Mouse (Mus musculus) liver, embryonic 14.5 days (tissue): Measurements from ENCODE around the gene Fut2. TPM values are rescaled to one million over a fixed set of nuclear protein-coding genes. Genes with fewer than 3 reads are reported as not detected.
A peak's percentile ranks its signal among the peaks of the same experiment; 100 is the strongest.

ENCODE experiments used
- ATAC-seq: fragments of 200-750 bp; cut with Nextera tagmentation; 2 replicates; pipeline ENCODE4 v1.8.0; 2017; ENCODE audit warnings: moderate number of reproducible peaks, mild to moderate bottlenecking, moderate library complexity; ENCODE audit not compliant: insufficient read depth
- DNase-seq, 3 experiments: peaks; one replicate each; pipeline ENCODE4 v3.0.0-alpha.2; 2012 to 2013; ENCODE audit warnings: low read depth in 3 of 3, low spot score in 3 of 3
- H3K27ac ChIP-seq: fragments of 300-500 bp; sonication (generic); 2 replicates; pipeline ENCODE4 v1.5.1; 2014; ENCODE audit warnings: moderate library complexity, mild to moderate bottlenecking, control low read depth, inconsistent platforms
- H3K27me3 ChIP-seq: fragments of 300-500 bp; sonication (generic); 2 replicates; pipeline ENCODE4 v1.6.1; 2014; ENCODE audit warnings: mild to moderate bottlenecking, low read length, moderate library complexity; ENCODE audit not compliant: control insufficient read depth, insufficient read depth
- H3K36me3 ChIP-seq: fragments of 300-500 bp; sonication (generic); replicated peaks from 2 replicates; pipeline ENCODE4 v1.6.1; 2014; ENCODE audit warnings: low read depth; ENCODE audit not compliant: control insufficient read depth, insufficient read depth
- H3K4me1 ChIP-seq, 2 experiments: fragments of 200-500 bp in 1 of 2; fragments of 300-500 bp in 1 of 2; sonication (generic) in 1 of 2; replicated peaks; 2 replicates each; pipeline ENCODE4 v1.6.1; 2012 to 2014; ENCODE audit warnings: antibody characterized with exemption in 1 of 2, inconsistent platforms in 1 of 2, low read length in 1 of 2; ENCODE audit not compliant: control insufficient read depth in 2 of 2, insufficient read depth in 2 of 2
- H3K4me2 ChIP-seq: fragments of 300-500 bp; sonication (generic); 2 replicates; pipeline ENCODE4 v1.6.1; 2014; ENCODE audit warnings: low read depth, mild to moderate bottlenecking, control low read depth, moderate library complexity
- H3K4me3 ChIP-seq, 2 experiments: fragments of 200-500 bp in 1 of 2; fragments of 300-500 bp in 1 of 2; sonication (generic) in 1 of 2; 2 replicates each; pipeline ENCODE4 v1.5.1; 2012 to 2014; ENCODE audit warnings: low read depth in 2 of 2, low read length in 2 of 2, mild to moderate bottlenecking in 2 of 2, control low read depth in 1 of 2, inconsistent platforms in 1 of 2, moderate library complexity in 1 of 2; ENCODE audit not compliant: insufficient read depth in 1 of 2
- H3K9ac ChIP-seq: fragments of 300-500 bp; sonication (generic); replicated peaks from 2 replicates; pipeline ENCODE4 v1.6.1; 2014; ENCODE audit warnings: mild to moderate bottlenecking, control low read depth, moderate library complexity
- H3K9me3 ChIP-seq: fragments of 300-500 bp; sonication (generic); 2 replicates; pipeline ENCODE4 v1.6.1; 2016; ENCODE audit warnings: low read length, mixed read lengths; ENCODE audit not compliant: control insufficient read depth
- CTCF ChIP-seq: IDR thresholded peaks from 2 replicates; pipeline ENCODE4 v1.5.1; 2016; ENCODE audit warnings: antibody characterized with exemption, low read depth, control low read depth
- EP300 ChIP-seq: IDR thresholded peaks from 2 replicates; pipeline ENCODE4 v1.6.1; 2016; ENCODE audit warnings: antibody characterized with exemption, low read depth
- WGBS: fragments of 180-500 bp; shearing (Covaris S2); extraction: QIAGEN DNeasy Blood & Tissue Kit; methylation state at CpG from one replicate; pipeline ENCODE4 v1.1.7; 2014; ENCODE audit not compliant: insufficient replicate concordance; 5-methylcytosine and 5-hydroxymethylcytosine counted together
- polyA plus RNA-seq, 2 experiments: library from polyadenylated mRNA; depleted of rRNA in 1 of 2; stranded (reverse) in 1 of 2; unstranded in 1 of 2; fragments of >200 nt; fragmentation: Nextera tagmentation in 1 of 2; extraction: Ambion mirVana in 1 of 2; gene quantifications; 2 replicates each; pipeline versions ENCODE4 v1.2.1 to v1.2.3; 2012 to 2014

Gene Fut2
- polyA plus RNA-seq, 2 experiments: not detected

GRCm38 (mm10) chr7:45626571-45627076, 39.6 kb downstream of the Fut2 start:
- H3K9me3 ChIP-seq: no peaks in the 10 kb centered on the region
- no peak overlapping the region for H3K27ac ChIP-seq
- no peak overlapping the region for H3K9ac ChIP-seq
- TF ChIP-seq EP300: no peak
- no peak for TF ChIP-seq CTCF
- ATAC-seq: no peak
- H3K4me2 ChIP-seq: no peak overlapping the region
- 58% methylated on average over 7 of the region's 7 CpGs for WGBS
- H3K27me3 ChIP-seq: peaks cover 20% of the 10 kb centered on the region
- DNase-seq: no peak
- no peaks in the 10 kb centered on the region for H3K4me1 ChIP-seq
- no peaks in the 10 kb centered on the region for H3K36me3 ChIP-seq
- H3K4me3 ChIP-seq: no peak overlapping the region

- Histone ChIP-seq H3K4me3 (no peak overlapping the region), H3K36me3 (no peaks in the 10 kb centered on the region), H3K9me3 (no peaks in the 10 kb centered on the region), H3K4me2 (no peak overlapping the region), H3K27ac (no peak overlapping the region), H3K9ac (no peak overlapping the region), H3K27me3 (peaks cover 20% of the 10 kb centered on the region), H3K4me1 (peaks cover 0 to 4% of the 10 kb centered on the region in 2 experiments; a peak in 1 of 4 replicates)
- no peak for DNase-seq
- 60% methylated on average over 8 of the region's 8 CpGs for WGBS
- TF ChIP-seq EP300 (no peak), CTCF (no peak)
- ATAC-seq: no peak
Observed at GRCm38 (mm10) chr7:45625481-45625880, 40.7 kb downstream of the Fut2 start.

DNA sequence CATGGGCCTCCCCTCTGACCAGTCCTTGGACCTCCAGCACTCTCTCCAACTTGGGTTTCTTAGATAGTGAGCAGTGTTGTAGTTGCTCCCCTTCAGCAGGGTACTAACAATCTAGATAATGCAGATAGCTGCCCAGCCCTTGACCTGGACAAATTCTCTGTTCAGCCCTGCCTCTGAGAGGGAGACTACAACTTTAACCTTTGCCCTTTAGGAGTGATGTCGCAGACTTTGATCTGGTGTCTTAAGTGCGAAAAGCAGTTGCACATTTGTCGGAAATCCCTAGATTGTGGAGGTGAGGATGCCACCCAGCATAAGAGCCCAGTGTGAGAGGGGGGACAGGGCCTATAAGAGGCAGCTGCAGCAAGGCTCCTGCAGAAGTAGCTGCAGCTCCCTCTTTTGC, 41.5 kb downstream of the Fut2 start:
- Histone ChIP-seq H3K36me3 (no peaks in the 10 kb centered on the region), H3K9me3 (no peaks in the 10 kb centered on the region), H3K9ac (no peak overlapping the region), H3K4me2 (no peak overlapping the region), H3K4me1 (peaks cover 0 to 4% of the 10 kb centered on the region in 2 experiments; a peak in 1 of 4 replicates), H3K27ac (no peak overlapping the region), H3K27me3 (peaks cover 20% of the 10 kb centered on the region), H3K4me3 (no peak overlapping the region)
- no peak for DNase-seq
- ATAC-seq: no peak
- WGBS: 71% methylated on average over 3 of the region's 3 CpGs
- TF ChIP-seq EP300 (no peak), CTCF (no peak)

- no peak overlapping the region for H3K4me2 ChIP-seq
- no peaks in the 10 kb centered on the region for H3K36me3 ChIP-seq
- WGBS: 71% methylated on average over 11 of the region's 11 CpGs
- H3K27me3 ChIP-seq: peaks cover 17% of the 10 kb centered on the region
- DNase-seq: peak in 1 of 3 experiments; percentile 19
- no peak overlapping the region for H3K9ac ChIP-seq
- H3K27ac ChIP-seq: no peak overlapping the region
- H3K4me1 ChIP-seq: peaks cover 0 to 4% of the 10 kb centered on the region in 2 experiments; a peak in 1 of 4 replicates
- no peaks in the 10 kb centered on the region for H3K9me3 ChIP-seq
- TF ChIP-seq CTCF (no peak), EP300 (no peak)
- no peak overlapping the region for H3K4me3 ChIP-seq
- ATAC-seq: no peak
Observed at GRCm38 (mm10) chr7:45623507-45623906, 42.7 kb downstream of the Fut2 start.

DNA sequence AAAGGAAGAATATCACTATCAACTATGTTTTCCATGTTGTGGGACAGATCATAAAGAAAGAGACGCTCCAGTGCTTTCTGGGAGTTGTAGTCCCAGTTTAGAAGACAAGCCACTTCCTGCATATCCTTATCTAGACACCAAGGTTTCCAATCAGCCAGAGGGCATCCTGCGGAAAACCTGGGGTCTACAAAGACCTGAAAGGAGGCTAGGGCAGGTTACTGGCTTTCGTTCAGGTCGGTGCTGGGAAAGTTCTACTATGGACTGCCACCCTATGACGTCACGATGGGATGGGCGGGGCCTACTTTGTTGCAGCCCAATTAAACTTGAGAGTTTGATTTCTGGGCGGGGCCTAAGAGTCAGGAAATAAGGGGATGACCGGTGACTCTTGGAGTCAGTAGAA, 44.8 kb downstream of the Fut2 start, which contains the start of gene Izumo1:
Izumo1 (plus strand) TSS at position 369 of the 400 bp plus-strand sequence.
- Histone ChIP-seq H3K4me1 (peaks cover 0 to 4% of the 10 kb centered on the region in 2 experiments; a peak in 1 of 4 replicates), H3K4me2 (peak within 1 kb of the TSS; percentile 22; the same call in 1 of the 2 replicates), H3K4me3 (peak within 1 kb of the TSS in 1 of 2 experiments; percentile 24; a peak in 1 of 4 replicates), H3K9me3 (no peaks in the 10 kb centered on the region), H3K27ac (no peak within 1 kb of the TSS), H3K9ac (no peak within 1 kb of the TSS), H3K27me3 (peaks cover 10% of the 10 kb centered on the region), H3K36me3 (no peaks in the 10 kb centered on the region)
- 18% methylated on average over 9 of the region's 9 CpGs for WGBS
- TF ChIP-seq EP300 (no peak), CTCF (no peak)
- ATAC-seq (no peak), DNase-seq (peak in 1 of 3 experiments; percentile 12)
